ENCODE assay signal across 26 mouse cellular contexts in genomic region chr14:38509016-38509415, GRCm38 (mm10).
"Had no signal": no experiment of that assay in that cellular context is flagged by ENCODE, and none has a peak within 500 bp of the region (broad histone marks: within the 10 kb centered on the region; RNA-seq: fewer than 3 reads in every experiment).

No protein-coding gene starts in this region.

- ATAC-seq: forebrain, embryonic 13.5 days; forebrain, embryonic 14.5 days; forebrain, embryonic 16.5 days; forebrain, postnatal 0 days had no signal

- H3K4me1 ChIP-seq: embryonic facial prominence, embryonic 10.5 days; embryonic facial prominence, embryonic 12.5 days; embryonic facial prominence, embryonic 13.5 days; embryonic facial prominence, embryonic 15.5 days; forebrain, embryonic 10.5 days; forebrain, embryonic 12.5 days; forebrain, embryonic 13.5 days had no signal

- DNase-seq: cerebellum, adult 9-10 months; cerebellum, adult 9-11 months; cerebellum, postnatal 10 days; cerebellum, postnatal 14 days; cerebellum, postnatal 25 days; cerebellum, postnatal 36 days; embryo, embryonic 11 days; forebrain, postnatal 0 days; gastrocnemius, adult 2 months; gastrocnemius, postnatal 10 days; gastrocnemius, postnatal 14 days; gastrocnemius, postnatal 25 days; gastrocnemius, postnatal 36 days; heart, adult 11 months; heart, adult 18-20 months; heart, adult 2 months had no signal

- H3K4me2 ChIP-seq: embryonic facial prominence, embryonic 12.5 days; embryonic facial prominence, embryonic 13.5 days; embryonic facial prominence, embryonic 15.5 days; forebrain, embryonic 12.5 days; forebrain, embryonic 13.5 days had no signal

- H3K9me3 ChIP-seq: embryonic facial prominence, embryonic 10.5 days; embryonic facial prominence, embryonic 12.5 days; embryonic facial prominence, embryonic 13.5 days; embryonic facial prominence, embryonic 15.5 days; forebrain, embryonic 10.5 days; forebrain, embryonic 12.5 days; forebrain, embryonic 13.5 days had no signal

- H3K27ac ChIP-seq: embryonic facial prominence, embryonic 10.5 days; embryonic facial prominence, embryonic 12.5 days; embryonic facial prominence, embryonic 13.5 days; embryonic facial prominence, embryonic 15.5 days; forebrain, embryonic 10.5 days; forebrain, embryonic 12.5 days; forebrain, embryonic 13.5 days; gastrocnemius, adult 2 months; heart, adult 2 months had no signal

- H3K9ac ChIP-seq: embryonic facial prominence, embryonic 12.5 days; embryonic facial prominence, embryonic 13.5 days; embryonic facial prominence, embryonic 15.5 days; forebrain, embryonic 12.5 days; forebrain, embryonic 13.5 days; forebrain, postnatal 0 days had no signal

- H3K4me3 ChIP-seq: embryonic facial prominence, embryonic 10.5 days; embryonic facial prominence, embryonic 12.5 days; embryonic facial prominence, embryonic 13.5 days; embryonic facial prominence, embryonic 15.5 days; erythroblast, embryonic 14.5 days; forebrain, embryonic 10.5 days; forebrain, embryonic 12.5 days; forebrain, embryonic 13.5 days; gastrocnemius, adult 2 months; heart, adult 2 months had no signal

- H3K27me3 ChIP-seq: embryonic facial prominence, embryonic 12.5 days; embryonic facial prominence, embryonic 13.5 days; embryonic facial prominence, embryonic 15.5 days; forebrain, embryonic 12.5 days; forebrain, embryonic 13.5 days had no signal

- H3K36me3 ChIP-seq: embryonic facial prominence, embryonic 10.5 days; embryonic facial prominence, embryonic 12.5 days; embryonic facial prominence, embryonic 13.5 days; embryonic facial prominence, embryonic 15.5 days; forebrain, embryonic 10.5 days; forebrain, embryonic 12.5 days had no signal
